Mouse (Mus musculus): ENCODE measurements around the gene Atp4a. TPM values are rescaled to one million over a fixed set of nuclear protein-coding genes. Genes with fewer than 3 reads are reported as not detected.

Atp4a gene
- total RNA-seq (2022), result 10 to 100 TPM in 2 of 4 experiments, 1 to 10 TPM in 2; 2.9 to 15.5 (median 9.4) TPM

DNA sequence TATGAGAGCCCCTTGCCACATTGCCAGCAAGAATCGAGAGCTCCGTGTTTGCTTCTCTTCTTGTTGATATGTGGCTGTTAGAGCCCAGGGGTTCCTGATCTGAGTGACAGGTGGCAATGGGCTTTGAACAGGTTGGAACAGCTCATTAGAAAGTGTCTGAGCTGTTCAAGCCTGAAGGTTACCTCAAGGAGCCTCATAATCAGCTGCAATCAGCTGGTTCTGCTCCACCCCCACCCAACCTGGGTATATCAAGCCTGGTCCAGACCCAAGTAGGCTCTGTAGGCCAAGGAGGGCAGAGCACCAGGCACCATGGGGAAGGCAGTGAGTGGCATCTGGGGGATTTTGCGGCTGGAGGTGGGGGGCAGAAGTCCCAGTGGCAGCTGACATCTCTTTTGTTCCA, at the start of gene Atp4a:
TSS of gene Atp4a (plus strand) at position 268 of the 400 bp plus-strand sequence.
- no peak for DNase-seq

DNA sequence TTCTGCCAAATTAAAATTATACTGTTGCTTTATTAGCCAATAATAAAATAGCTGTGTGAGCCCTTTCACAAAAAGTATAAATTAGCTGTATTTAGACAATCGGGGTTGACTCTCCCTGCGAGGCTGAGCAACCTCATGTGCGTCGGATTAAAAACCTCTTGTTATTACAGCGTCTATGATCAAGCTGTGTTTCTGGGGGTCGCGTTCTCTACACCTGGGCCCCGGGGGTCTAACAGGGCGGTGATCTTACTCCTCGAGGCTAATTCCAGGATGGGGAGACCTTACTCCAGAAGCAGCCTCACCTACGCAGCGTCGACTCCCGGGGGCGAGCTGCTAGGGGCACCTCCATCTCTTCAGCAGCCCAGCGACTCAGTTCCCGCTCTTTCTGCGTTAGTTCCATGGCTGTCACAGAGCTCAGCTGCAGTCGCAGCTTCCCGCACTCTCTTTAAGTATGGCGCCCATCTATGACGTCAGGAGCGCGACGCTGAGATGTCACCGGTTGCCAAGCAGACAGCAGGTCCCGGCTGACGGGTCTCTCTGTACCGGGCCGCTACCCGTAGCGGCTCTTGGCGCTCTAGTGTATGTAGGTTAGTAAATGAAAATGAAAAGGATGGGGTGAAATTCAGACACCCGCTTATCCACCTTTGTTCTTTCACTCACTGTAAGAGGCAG, 47.3 kb upstream of the Atp4a start, which contains the start of gene Haus5:
TSS of gene Haus5 (minus strand) at position 466 of the 672 bp plus-strand sequence.
- DNase-seq, result peak; percentile 85

DNA sequence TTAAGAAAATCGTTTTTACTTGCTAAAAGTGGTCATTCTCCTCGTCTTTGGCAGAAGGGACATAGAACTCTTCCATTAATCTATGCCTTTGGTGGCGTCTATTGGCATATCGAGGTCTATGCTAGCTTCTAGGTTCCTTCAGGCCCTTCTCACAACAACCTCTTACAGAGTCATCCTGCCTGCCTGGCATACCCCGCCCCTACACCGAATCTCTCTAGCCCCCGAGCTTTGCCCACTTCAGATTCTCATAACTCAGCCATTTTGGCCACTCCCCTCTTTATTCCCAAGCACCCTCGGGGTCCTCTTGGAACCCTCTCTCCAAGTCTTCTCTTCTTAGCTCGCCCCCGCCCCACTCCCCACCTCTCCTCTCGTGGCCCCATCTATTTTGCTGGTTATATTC, 46.7 kb upstream of the Atp4a start:
- DNase-seq, result no peak

DNA sequence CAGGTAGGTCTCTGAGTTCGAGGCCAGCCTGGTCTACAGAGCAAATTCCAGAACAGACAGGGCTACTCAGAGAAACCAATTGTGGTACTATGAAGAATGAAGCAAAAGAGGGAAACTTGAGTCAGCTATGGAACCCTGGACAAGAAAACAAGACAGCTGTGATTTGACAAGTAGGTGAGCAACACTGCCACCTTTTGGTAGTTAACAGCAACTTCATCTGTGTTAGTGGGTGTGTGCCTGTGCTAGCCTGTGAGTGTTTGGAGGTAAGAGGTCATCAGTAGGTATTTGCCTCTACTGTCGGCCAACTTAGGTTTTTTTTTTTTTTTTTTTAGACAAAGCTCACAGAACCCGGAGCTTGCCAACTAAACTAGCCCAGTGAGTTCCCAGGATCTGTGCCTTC, 42.8 kb upstream of the Atp4a start:
- no peak for DNase-seq

DNA sequence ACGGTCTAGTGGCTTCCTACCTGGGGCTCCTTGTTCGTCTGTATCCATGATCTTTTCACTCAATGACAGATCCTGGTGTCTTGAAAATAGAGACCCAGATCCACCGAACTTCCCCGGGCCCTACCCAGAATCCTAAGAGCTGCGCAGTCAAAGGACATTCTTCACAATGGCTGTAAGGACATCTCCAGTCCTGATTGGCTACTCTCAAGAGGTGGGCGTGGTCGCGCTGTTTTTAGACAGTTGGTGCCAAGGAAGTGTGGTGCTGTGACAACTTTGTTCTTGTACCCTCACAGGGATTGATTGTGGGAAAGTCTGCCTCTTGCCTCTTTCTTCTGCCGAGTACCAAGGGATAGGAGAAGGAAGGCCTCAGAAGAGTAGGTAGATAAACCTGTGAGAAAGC, 40.5 kb upstream of the Atp4a start, which contains the start of gene Pmis2:
TSS of gene Pmis2 (minus strand) at position 126 of the 400 bp plus-strand sequence.
- DNase-seq, result no peak

DNA sequence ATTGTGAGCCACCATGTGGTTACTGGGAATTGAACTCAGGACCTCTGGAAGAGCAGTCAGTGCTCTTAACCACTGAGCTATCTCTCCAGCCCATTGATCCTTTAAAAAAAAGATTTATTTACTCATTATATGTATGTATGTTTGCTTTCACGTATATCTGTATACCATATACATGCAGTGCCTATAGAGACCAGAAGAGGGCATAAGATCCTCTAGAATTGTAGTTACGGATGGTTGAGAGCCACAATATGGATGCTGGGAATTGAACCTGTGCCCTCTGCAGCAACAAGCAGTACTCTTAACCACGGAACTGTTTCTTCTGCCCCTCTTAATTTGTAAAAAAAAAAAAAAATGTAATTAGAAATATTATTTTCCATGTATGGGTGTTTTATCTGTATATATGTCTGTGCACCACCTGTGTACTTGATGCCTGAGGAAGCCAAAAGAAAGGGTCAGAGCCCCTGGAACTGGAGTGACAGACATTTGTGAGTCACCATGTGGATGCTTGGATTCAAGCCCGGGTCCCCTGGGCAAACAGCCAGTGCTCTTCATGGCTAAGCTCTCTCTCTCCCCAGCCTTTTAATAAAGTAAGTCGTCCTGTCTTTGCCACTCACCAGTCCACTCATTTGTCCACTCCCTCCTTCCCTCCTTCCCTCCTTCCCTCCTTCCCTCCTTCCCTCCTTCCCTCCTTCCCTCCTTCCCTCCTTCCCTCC, 33.6 kb upstream of the Atp4a start:
- DNase-seq, result peak; percentile 70

DNA sequence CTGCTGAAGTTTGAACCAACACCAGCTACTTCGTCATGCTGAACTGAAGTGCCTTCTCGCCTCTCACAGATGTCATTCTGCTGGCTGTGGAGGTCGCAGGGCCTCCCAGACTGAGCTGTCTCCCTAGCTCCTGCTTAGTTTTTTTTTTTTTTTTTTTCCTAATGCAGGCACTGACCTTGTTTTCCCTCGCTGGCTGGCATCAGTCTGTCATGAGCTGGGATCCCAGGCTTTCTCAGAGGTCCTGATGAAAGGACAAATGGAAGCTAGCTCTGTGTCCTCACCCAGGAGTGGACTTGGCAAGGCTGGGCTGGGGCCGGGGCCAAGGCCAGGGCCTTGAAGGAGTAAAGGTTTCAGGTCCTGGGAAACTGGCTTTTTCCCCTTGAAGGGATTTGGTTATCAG, 30.1 kb upstream of the Atp4a start:
- DNase-seq, result peak; percentile 33

DNA sequence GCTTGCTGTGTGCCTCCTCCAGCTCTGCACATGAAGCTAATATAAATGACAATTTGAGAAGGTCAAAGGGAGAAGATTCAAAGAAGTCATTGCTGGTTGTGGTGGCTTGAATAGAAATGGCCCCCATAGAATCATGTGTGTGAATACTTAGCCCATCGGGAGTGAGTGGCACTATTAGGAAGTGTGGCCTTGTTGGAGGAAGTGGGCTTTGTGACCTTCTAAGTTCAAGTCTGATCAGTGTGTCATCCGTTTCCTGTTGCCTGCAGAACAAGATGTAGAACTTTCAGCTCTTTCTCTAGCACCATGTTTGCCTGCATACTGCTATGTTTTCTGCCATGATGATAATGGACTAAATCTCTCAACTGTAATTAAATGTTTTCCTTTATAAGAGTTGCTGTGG, 28.6 kb upstream of the Atp4a start:
- DNase-seq, result no peak

DNA sequence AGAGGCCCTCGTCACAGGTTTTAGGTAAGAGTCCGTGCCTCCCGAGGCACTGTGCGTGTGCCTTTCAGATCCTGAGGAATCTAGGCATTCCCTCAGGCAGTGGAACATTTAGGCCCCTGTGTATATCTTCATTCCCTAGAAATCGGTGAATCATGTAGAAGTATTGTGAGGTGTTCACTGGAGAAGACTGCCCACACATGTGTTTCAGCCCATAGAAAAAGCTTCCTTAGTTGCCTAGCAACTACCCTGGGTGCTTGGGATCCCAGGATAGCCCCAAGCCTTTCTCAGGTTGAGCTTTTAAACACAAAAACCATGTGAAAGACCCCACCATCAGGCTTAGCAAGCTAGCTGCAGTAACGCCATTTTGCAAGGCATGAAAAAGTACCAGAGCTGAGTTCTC, 23.7 kb upstream of the Atp4a start:
- no peak for DNase-seq

DNA sequence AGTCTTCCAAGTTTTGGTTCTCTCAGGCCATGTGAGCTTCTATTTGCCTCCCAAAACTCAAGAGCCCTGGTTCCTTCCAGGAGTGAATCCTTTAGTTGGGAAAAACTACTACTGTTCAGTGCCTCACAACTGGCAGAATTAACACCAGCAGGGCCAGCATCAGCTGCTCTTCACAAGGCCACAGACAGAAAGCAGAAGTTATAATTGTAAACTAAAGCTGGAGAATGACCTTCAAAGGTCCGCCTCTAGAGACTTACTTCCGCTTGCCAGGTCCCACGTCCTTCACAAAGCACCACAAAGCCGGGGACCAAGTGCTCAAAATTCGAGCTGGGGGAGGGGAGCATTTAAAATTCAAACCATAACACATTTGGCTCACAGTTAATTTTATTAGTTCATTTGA, 13.9 kb upstream of the Atp4a start:
- no peak for DNase-seq

DNA sequence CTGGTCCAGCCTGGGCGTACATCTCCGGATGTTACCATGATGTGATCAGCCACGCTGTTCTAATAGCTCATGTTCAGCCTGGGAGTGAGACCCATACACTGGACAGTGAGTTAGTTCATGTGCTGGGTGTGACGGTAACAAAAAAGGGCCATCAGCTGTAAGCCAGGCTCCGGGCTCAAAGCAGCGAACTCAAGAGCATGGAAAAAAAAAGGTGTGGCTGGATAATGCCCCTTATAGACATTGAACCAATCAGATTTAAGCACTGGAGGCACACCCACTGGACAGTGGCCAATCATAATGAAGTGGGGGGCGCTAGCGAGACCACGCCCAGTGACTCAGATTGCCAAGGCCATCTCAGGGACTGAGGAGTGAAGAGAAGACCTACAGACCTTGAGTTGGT, 13.4 kb upstream of the Atp4a start, which contains the start of gene 2200002J24Rik:
TSS of gene 2200002J24Rik (plus strand) at position 338 of the 400 bp plus-strand sequence.
- DNase-seq, result peak; percentile 88

DNA sequence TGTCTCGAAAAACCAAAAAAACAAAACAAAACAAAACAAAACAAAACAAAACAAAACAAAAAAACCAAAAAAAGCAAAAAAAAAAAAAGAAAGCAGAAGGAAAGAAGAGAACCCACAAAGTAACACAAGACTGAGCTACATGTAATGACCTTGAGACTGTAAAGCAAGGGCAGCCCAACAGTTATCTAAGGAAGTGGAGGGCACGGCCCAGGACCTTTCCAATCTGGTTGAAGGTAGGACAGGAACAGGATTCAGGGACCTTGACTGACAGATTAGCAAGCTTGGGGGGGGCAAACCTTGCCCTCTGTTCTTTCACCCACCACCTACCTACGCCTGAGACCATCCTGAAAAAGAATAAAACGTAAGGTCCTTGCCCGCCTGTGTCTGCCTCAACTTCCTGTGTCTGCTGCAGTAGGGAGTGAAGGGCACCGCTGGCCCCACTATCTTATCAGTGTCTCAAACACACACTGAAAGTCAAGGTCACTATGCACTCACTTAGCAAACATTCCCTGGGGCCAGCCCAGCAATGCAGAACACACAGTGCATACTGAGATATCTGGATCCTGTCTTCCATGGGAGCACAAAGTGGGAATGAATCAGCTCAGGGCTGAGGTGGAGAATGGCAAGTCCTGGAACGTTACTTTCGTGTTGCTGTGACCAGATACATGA, 5.7 kb upstream of the Atp4a start:
- peak; percentile 77 for DNase-seq

DNA sequence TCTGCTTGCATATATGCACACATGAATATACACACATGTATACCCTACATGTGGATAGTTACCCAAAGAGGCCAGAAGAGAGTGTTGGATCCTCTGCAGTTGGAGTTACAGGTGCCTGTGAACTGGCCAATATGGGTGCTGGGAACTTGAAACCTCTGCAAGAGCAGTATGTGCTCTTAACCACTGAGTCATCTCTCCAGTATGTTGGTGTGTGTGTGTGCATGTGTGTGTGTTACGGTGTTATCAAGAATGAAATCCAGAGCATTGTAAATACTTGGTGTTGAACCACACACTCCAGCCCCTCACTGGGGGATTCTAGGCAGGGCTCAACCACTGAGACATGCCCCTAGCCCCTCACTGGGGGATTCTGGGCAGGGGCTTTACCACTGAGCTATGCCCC, 4.6 kb upstream of the Atp4a start:
- no peak for DNase-seq

DNA sequence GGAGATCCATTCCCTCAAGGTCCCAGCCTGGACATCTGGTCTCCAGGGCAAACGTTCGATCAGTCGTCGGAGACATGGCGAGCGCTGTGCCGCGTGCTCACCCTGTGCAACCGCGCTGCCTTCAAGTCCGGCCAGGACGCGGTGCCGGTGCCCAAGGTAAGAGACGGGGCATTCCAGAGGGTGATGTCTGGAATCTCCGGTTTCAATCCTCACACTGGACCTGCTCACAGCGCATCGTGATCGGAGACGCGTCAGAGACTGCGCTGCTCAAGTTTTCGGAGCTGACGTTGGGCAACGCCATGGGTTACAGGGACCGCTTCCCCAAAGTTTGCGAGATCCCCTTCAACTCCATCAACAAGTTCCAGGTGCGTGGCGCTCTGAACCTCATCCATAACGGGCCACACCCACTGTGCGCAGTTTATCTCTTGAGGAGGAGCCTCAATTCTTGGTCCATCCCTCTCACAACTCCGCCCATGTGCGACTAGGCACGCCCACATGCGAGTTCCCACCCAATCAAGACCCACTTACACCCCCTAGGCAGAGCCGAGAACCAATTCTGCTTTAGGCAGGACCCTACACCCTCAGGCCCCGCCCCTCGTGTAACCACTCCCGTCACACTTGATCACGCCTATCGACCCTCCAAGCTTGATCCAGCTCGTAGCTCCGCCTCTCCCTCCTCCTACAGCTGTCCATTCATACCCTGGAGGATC, 5.2 kb downstream of the Atp4a start:
- DNase-seq, result peak; percentile 91

DNA sequence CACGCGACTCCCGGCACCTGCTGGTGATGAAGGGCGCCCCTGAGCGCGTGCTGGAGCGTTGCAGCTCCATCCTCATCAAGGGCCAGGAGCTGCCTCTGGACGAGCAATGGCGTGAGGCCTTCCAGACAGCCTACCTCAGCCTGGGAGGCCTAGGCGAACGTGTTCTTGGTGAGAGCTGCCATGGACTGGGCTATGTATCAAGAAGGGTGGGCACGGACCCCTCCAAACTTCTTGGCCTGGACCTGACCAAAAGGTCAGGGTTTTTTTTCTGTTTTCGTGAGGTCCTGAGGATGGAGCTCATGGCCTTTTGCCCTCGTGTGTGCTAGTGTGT, 5.7 kb downstream of the Atp4a start:
- DNase-seq, result no peak

DNA sequence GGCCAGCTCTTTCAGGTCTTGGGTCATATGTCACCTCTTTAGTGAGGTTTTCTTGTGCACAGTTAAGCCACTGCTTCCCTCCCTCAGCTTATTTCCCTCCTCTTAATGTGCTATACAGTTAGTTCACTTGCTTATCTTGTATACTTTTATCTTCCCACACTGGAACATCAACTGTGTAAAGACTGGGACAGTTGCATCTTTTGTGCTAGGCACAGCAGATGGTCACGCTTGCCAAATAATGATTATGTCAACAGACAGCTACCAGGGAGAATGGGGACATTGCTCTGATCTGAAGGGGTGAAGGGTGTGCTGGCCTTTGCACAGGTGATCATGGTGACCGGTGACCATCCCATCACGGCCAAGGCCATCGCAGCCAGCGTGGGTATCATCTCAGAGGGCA, 7.7 kb downstream of the Atp4a start:
- DNase-seq, result no peak

DNA sequence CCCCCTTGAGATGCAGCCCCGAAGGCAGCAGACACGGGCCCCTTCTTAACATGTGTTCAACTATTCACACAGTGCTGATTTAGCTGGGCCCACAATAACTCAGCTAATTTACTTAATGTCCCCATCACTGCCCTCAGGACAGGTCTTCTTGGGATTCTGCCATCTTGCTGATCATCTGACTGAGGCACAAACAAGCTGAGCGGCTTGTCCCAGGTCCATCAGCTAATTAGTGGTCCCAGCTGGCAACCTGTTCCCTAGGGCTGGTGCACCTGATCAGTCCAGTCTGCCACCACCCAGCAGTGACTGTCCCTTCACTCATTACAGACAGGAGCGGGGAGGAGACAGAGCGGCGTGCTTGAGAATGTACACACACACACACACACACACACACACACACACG, 9.3 kb downstream of the Atp4a start:
- DNase-seq, result no peak

DNA sequence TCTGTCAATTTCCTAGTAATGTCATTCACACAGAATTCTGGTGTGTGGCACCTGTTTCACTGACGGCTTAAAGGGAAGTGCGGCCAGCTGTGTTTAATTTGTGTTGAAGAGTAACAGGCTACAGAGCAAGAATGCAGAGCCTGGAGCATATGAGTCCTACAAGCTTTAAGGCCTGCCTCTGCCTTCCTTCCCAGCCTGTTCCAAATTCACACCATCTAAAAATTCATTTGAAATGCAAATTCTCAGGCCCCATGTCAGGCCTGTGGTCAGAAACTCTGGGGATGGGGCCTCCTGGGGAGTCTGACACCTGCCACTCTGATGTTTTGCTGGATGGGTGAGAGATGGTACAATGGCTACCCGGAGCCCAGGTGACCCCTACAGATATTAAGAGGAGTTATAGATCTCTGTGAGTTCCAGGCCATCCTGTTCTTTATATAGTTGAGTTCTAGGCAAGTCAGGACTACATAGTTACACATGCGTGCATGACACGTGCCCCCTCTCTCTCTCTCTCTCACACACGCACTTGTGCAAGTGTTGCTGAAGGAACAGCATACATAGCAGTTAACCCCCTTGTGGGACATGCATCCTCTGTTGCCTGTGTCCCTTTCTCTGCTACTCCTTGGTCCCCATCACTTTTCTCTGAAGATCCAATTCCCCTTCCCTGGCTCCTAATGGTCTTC, 11.4 kb downstream of the Atp4a start:
- no peak for DNase-seq

DNA sequence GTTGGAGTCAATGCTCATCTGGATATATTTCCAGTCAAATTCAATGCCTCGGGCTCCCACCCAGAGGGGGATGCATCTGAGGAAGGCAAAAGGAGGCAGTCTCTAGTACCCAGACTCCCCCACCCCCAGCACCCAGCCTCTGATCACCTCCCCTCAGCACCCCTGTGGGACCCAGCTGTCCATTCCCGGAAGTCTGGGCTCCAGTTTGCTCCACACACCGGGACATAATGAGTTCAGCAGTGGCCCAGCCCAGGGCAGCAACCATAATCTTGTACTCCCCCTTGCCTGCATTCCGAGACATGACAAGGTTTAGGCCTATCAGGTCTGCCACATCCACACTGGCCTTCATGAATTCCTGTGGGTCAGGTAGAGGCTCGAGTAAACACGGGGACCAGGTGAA, 16.2 kb downstream of the Atp4a start:
- DNase-seq, result no peak

DNA sequence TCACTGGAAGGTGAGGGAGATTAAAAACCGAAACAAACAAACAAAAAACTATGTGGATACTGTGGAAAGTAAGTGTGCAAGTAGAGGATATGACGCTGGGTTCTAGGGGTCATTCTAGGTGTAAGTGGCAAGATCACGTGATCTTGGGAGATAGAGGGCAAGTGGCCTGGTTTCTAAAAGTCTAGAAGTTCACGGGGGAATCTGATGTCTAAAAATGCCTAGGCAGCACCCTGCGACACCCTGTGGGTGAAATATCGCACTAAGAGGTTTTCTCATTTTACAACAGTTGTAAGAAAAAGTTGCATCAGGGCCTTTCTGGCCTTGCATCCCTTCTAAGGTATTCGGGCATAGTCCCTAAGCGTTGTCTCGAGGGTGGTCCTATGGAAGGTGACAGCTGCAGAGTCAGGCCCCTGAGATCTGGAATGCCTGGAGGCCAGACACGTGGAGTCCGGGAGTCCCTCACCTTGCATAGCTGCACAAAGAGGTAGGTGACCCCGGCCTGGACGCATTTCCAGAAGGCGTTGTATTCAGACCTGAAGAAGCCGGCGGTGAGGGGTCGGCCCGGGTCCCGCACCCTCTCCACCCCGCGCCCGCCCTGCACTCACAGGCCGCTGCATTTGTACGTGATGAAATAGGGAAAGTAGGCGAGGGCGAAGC, 16.9 kb downstream of the Atp4a start:
- DNase-seq, result no peak

DNA sequence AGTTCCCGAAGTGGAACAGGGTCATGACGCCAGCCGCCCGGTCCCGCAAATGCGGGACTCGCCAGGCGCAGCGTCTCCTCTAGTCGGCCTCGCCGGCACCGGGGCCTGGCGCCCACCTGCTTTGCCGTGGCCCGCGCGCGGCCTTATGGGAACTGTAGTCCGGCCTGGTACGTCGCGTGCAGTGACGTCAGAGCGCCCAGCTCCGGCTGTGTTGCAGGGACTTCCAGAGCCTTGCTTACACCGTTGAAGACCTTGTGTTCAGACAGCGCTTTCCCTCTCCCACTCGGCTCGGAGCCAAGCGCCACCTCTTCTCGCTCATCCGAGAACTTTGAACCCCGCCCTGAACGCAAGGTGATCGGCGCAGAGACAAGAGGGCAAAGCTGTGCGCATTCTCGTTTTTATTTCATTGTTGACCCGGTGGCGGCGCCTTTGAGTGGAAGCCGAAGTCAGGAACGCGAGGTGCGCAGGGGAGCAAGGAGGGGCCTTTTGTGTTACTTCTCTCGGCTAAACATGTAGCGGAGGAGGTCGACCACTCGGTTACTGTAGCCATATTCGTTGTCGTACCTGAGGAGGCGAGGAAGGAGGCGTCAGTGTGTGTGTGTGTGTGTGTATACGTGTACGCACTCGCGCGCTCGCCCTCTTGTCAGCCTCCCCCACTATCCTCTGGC, 17.5 kb downstream of the Atp4a start, which contains the start of gene Tmem147:
TSS of gene Tmem147 (minus strand) at position 145 of the 668 bp plus-strand sequence.
- DNase-seq, result peak; percentile 97
